Mouse (Mus musculus): ENCODE measurements around the gene Fam241a. TPM values are rescaled to one million over a fixed set of nuclear protein-coding genes. Genes with fewer than 3 reads are reported as not detected.

Gene Fam241a
- polyA plus RNA-seq (2012; ENCODE audit: insufficient read depth, low replicate concordance) = 2.1 and 7.7 TPM in 2 replicates

- Histone ChIP-seq H3K36me3 (replicated peaks; ENCODE audit: low read length) (peaks cover 3% of the 10 kb centered on the region), H3K4me3 (replicated peaks) (peak within 1 kb of the TSS; percentile 95), H3K4me1 (peaks cover 33% of the 10 kb centered on the region), H3K27me3 (replicated peaks) (no peaks in the 10 kb centered on the region), H3K9me3 (no peaks in the 10 kb centered on the region)
- TF ChIP-seq GATA1 (IDR thresholded peaks at IDR 0.05; ENCODE audit: borderline replicate concordance, low read length) = no peak
- TF ChIP-seq FLI1 (IDR thresholded peaks at IDR 0.05; ENCODE audit: low read length) = no peak
Measured at GRCm38 (mm10) chr3:127895792-127896541, at the start of gene Fam241a. Fam241a (minus strand) TSS chr3:127896324.

- peaks cover 18% of the 10 kb centered on the region for H3K9me3 ChIP-seq
- TF ChIP-seq FLI1 (IDR thresholded peaks at IDR 0.05; ENCODE audit: low read length) (no peak), GATA1 (IDR thresholded peaks at IDR 0.05; ENCODE audit: borderline replicate concordance, low read length) (no peak)
- peaks cover 3% of the 10 kb centered on the region for H3K27me3 ChIP-seq (replicated peaks)
- H3K4me3 ChIP-seq (replicated peaks) = no peak overlapping the region
- H3K4me1 ChIP-seq = no peaks in the 10 kb centered on the region
- no peaks in the 10 kb centered on the region for H3K36me3 ChIP-seq (replicated peaks; ENCODE audit: low read length)
Measured at GRCm38 (mm10) chr3:127932453-127932852, 36.3 kb upstream of the Fam241a start.

DNA sequence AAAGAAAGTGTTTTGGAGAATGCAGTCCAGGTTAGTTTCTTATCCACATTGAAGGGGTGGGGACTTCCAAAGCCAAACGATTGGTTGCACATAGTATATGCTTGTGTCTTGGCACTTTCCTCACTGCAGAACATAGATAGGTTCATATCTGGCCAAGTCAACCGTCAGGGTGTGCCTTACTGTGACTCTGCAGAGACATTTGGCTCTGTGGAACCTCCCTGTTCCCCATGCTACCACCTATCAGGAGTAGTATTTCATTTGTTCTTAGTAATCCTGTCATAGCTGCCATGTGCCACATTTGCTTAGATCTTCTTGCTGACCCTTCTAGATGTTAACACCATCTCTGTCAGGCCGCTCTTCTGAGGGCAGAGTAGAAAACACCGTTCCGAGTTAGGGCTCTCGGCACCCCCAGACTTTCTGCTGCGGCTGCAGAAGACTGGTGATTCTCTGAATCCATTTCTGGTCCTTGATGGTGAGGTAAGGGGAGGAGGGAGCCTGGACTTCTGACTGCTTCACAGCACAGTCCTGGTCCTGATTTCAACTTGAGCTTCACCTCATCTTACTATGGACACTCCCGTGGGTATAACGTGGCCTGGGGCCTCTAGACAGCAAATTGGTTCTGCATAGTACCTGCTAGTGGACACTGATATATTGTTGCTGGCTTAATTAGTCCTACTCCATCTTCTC, 34.3 kb upstream of the Fam241a start:
- no peaks in the 10 kb centered on the region for H3K4me1 ChIP-seq
- peaks cover 2% of the 10 kb centered on the region for H3K9me3 ChIP-seq
- H3K27me3 ChIP-seq (replicated peaks) = peaks cover 3% of the 10 kb centered on the region
- H3K36me3 ChIP-seq (replicated peaks; ENCODE audit: low read length) = no peaks in the 10 kb centered on the region
- no peak overlapping the region for H3K4me3 ChIP-seq (replicated peaks)
- TF ChIP-seq FLI1 (IDR thresholded peaks at IDR 0.05; ENCODE audit: low read length) (no peak), GATA1 (IDR thresholded peaks at IDR 0.05; ENCODE audit: borderline replicate concordance, low read length) (no peak)

GRCm38 (mm10) chr3:127929921-127930320, 33.8 kb upstream of the Fam241a start:
- H3K4me1 ChIP-seq = no peaks in the 10 kb centered on the region
- H3K27me3 ChIP-seq (replicated peaks) = peaks cover 3% of the 10 kb centered on the region
- no peak overlapping the region for H3K4me3 ChIP-seq (replicated peaks)
- no peaks in the 10 kb centered on the region for H3K9me3 ChIP-seq
- no peaks in the 10 kb centered on the region for H3K36me3 ChIP-seq (replicated peaks; ENCODE audit: low read length)
- TF ChIP-seq FLI1 (IDR thresholded peaks at IDR 0.05; ENCODE audit: low read length) (no peak), GATA1 (IDR thresholded peaks at IDR 0.05; ENCODE audit: borderline replicate concordance, low read length) (no peak)

DNA sequence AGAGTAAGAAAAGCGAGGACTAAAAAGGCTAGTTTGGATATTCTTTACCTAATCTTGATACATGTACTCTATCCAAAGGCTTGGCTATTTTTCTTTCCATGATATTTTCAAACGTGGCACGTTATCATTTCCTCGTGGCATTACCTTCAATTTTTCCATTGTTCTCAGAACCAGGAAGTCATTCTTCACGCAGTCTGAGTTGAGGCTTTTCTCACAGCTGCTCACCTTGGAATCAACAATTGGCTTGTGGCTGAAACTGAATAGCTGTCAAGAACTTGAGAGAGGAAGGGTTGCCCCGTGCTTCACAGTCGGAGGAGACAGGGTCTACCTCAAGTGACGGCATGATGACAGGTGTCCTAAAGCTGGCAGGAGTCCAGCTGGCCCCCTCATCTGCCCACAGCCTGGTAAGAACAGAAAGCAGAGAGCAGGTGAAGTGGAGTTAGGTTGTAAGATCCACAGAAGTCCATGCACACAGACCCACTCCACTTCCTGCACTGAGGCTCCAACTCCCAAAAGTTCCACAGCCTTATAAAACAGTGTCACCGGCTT, 30.6 kb upstream of the Fam241a start:
- no peaks in the 10 kb centered on the region for H3K9me3 ChIP-seq
- peaks cover 3% of the 10 kb centered on the region for H3K27me3 ChIP-seq (replicated peaks)
- H3K4me1 ChIP-seq = no peaks in the 10 kb centered on the region
- TF ChIP-seq GATA1 (IDR thresholded peaks at IDR 0.05; ENCODE audit: borderline replicate concordance, low read length) (no peak), FLI1 (IDR thresholded peaks at IDR 0.05; ENCODE audit: low read length) (no peak)
- no peak overlapping the region for H3K4me3 ChIP-seq (replicated peaks)
- H3K36me3 ChIP-seq (replicated peaks; ENCODE audit: low read length) = no peaks in the 10 kb centered on the region

- H3K36me3 ChIP-seq (replicated peaks; ENCODE audit: low read length) = no peaks in the 10 kb centered on the region
- H3K9me3 ChIP-seq = no peaks in the 10 kb centered on the region
- H3K4me3 ChIP-seq (replicated peaks) = no peak overlapping the region
- H3K4me1 ChIP-seq = no peaks in the 10 kb centered on the region
- H3K27me3 ChIP-seq (replicated peaks) = peaks cover 3% of the 10 kb centered on the region
- TF ChIP-seq FLI1 (IDR thresholded peaks at IDR 0.05; ENCODE audit: low read length) = no peak
- TF ChIP-seq GATA1 (IDR thresholded peaks at IDR 0.05; ENCODE audit: borderline replicate concordance, low read length) = no peak
Measured at GRCm38 (mm10) chr3:127924464-127924863, 28.3 kb upstream of the Fam241a start.

DNA sequence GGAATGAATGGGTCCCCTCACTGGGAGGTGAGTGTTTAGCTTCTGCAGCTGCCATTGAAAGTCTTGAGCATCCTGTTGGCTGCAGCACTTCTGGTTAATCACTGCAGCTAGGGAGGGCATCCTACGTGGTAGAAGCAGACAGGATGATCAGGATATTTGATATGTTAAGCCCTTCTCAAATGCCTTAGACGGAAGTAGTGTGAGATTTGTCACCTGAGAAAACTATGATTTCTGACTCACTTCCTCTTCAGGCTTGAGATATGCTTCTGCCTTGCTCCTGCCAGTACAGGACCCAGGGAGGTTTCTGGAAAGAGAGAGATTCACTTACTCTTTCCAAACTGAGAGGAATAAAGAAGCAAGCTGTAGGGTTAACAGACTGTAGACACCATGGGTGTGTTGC, 27.1 kb upstream of the Fam241a start:
- Histone ChIP-seq H3K27me3 (replicated peaks) (peaks cover 3% of the 10 kb centered on the region), H3K4me1 (no peaks in the 10 kb centered on the region), H3K4me3 (replicated peaks) (no peak overlapping the region), H3K36me3 (replicated peaks; ENCODE audit: low read length) (no peaks in the 10 kb centered on the region), H3K9me3 (no peaks in the 10 kb centered on the region)
- TF ChIP-seq FLI1 (IDR thresholded peaks at IDR 0.05; ENCODE audit: low read length) = no peak
- TF ChIP-seq GATA1 (IDR thresholded peaks at IDR 0.05; ENCODE audit: borderline replicate concordance, low read length) = no peak

- Histone ChIP-seq H3K4me3 (replicated peaks) (no peak overlapping the region), H3K27me3 (replicated peaks) (no peaks in the 10 kb centered on the region), H3K4me1 (0 out of 2 replicates have a peak, but pooled peaks cover 3% of the 10 kb centered on the region), H3K36me3 (replicated peaks; ENCODE audit: low read length) (no peaks in the 10 kb centered on the region), H3K9me3 (no peaks in the 10 kb centered on the region)
- TF ChIP-seq GATA1 (IDR thresholded peaks at IDR 0.05; ENCODE audit: borderline replicate concordance, low read length) (no peak), FLI1 (IDR thresholded peaks at IDR 0.05; ENCODE audit: low read length) (no peak)
Measured at GRCm38 (mm10) chr3:127922125-127922524, 26.0 kb upstream of the Fam241a start.

DNA sequence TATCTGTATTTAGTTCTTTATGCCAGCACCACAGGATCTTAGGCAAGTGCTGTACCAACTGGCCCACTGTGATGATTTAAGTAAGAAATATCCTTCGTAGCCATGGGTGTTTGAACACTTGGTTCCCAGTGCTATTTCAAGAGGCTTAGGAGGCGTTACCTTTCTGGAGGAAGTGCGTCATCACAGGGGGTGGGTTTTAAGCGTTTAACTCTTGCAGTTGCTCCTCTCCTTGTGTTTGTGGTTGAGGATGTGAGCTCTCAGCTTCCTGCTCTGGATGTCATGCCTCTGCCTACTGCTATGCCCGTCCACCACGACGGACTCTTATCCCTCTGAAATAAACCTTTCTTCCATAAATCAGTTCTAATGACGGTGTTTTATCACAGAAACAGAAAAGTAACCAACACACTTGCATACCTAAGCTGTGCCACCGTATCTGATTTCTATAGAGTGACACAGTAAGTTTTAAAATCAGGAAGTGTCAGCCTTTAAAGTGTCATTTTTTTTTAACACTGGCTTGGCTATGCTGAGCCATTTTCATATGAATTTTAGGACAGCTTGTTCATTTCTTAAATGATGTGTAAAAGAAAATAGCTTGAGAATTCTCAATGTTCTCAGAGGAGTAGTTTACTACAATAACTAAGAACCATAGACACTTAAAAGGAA, 22.0 kb upstream of the Fam241a start:
- Histone ChIP-seq H3K36me3 (replicated peaks; ENCODE audit: low read length) (no peaks in the 10 kb centered on the region), H3K4me3 (replicated peaks) (no peak overlapping the region), H3K4me1 (0 out of 2 replicates have a peak, but pooled peaks cover 3% of the 10 kb centered on the region), H3K9me3 (no peaks in the 10 kb centered on the region), H3K27me3 (replicated peaks) (no peaks in the 10 kb centered on the region)
- TF ChIP-seq FLI1 (IDR thresholded peaks at IDR 0.05; ENCODE audit: low read length) (no peak), GATA1 (IDR thresholded peaks at IDR 0.05; ENCODE audit: borderline replicate concordance, low read length) (no peak)
